Mouse (Mus musculus) CH12.LX (cell line): ENCODE data around the gene B3galt1.

Experiments used
- CHD1 ChIP-seq: IDR thresholded peaks from 2 replicates; pipeline ENCODE4 v1.6.1; 2012; ENCODE audit warnings: low read depth, low read length, improper control_type of control experiment, inconsistent platforms
- CHD2 ChIP-seq: IDR thresholded peaks from 2 replicates; pipeline ENCODE4 v1.6.1; 2011; ENCODE audit warnings: low read length, improper control_type of control experiment
- E2F4 ChIP-seq: IDR thresholded peaks from 2 replicates; pipeline ENCODE4 v1.6.1; 2011; ENCODE audit warnings: low read depth, low read length, improper control_type of control experiment; ENCODE audit not compliant: insufficient replicate concordance
- MAFK ChIP-seq: IDR thresholded peaks from 2 replicates; pipeline ENCODE4 v1.6.1; 2011; ENCODE audit warnings: low read length, improper control_type of control experiment; ENCODE audit not compliant: insufficient replicate concordance
- POLR2A ChIP-seq: IDR thresholded peaks from 2 replicates; pipeline ENCODE4 v1.6.1; 2011; ENCODE audit warnings: low read depth, mild to moderate bottlenecking, improper control_type of control experiment, low read length
- TCF12 ChIP-seq: IDR thresholded peaks from 2 replicates; pipeline ENCODE4 v1.6.1; 2014; ENCODE audit warnings: low read depth, mild to moderate bottlenecking, inconsistent platforms, low read length, improper control_type of control experiment
- USF1 ChIP-seq: IDR thresholded peaks from 2 replicates; pipeline ENCODE4 v1.6.1; 2014; ENCODE audit warnings: low read depth, mild to moderate bottlenecking, inconsistent platforms, low read length, improper control_type of control experiment

DNA sequence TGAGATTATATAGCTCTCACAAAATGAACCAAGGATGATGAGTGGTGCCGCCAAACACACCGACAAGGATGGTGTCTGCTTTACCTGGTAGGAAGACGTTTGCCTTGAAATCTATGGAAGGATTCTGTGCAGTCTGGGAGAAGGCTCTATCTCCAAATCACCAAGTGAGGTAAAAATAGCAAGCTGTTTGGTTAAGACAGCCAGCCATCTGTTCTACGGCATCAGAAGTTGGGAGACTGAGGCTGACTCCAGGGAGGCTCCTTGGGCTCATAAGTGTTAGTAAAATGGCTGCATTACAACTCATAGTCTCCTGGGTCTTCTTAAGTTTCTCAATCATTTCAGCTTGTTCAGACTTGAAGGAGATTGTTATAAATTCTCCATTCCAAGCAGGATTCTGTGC is 91.7 kb downstream of the B3galt1 start:
- TF ChIP-seq POLR2A (no peak), CHD2 (no peak), TCF12 (no peak), CHD1 (no peak), USF1 (no peak), MAFK (no peak), E2F4 (no peak)
